Mouse (Mus musculus): ENCODE data around the gene Map2k3. TPM values are rescaled to one million over a fixed set of nuclear protein-coding genes. Genes with fewer than 3 reads are reported as not detected.

The Map2k3 gene
- total and polyA plus RNA-seq, 3 experiments = 13.7 to 92.5 (median 35.5) TPM

GRCm38 (mm10) chr11:60952986-60953385 is 21.2 kb downstream of the Map2k3 start:
- H3K9me3 ChIP-seq (replicated peaks; ENCODE audit: low read length) = no peaks in the 10 kb centered on the region
- no peak overlapping the region for H3K4me3 ChIP-seq (replicated peaks in 1 of 3; ENCODE audit: low read depth in 2 of 3, low read length in 2 of 3, poor library complexity in 1 of 3)
- H3K27me3 ChIP-seq (replicated peaks) = no peaks in the 10 kb centered on the region
- H3K36me3 ChIP-seq (replicated peaks in 1 of 2; ENCODE audit: control insufficient read depth in 1 of 2, insufficient read depth in 1 of 2, low read length in 1 of 2) = peaks cover 46 to 73% of the 10 kb centered on the region in 2 experiments
- no peak overlapping the region for H3K4me2 ChIP-seq (ENCODE audit: insufficient read depth, low read depth, poor library complexity, severe bottlenecking)
- no peak for DNase-seq (ENCODE audit: extremely low read depth)
- TF ChIP-seq CHD2 (IDR thresholded peaks at IDR 0.05; ENCODE audit: low read length) (no peak), ETS1 (conservative IDR thresholded peaks at IDR 0.05; ENCODE audit: low read depth, low read length) (no peak), MXI1 (IDR thresholded peaks at IDR 0.05; ENCODE audit: low read depth, low read length) (no peak), ZNF384 (IDR thresholded peaks at IDR 0.05; ENCODE audit: low read depth, low read length) (no peak), TCF12 (IDR thresholded peaks at IDR 0.05; ENCODE audit: low read depth, low read length) (no peak), MYC (IDR thresholded peaks at IDR 0.05; ENCODE audit: low read depth, low read length) (no peak), MEF2A (IDR thresholded peaks at IDR 0.05; ENCODE audit: borderline replicate concordance, low read depth, low read length) (no peak), BHLHE40 (IDR thresholded peaks at IDR 0.05; ENCODE audit: low read depth, low read length) (no peak), NRF1 (IDR thresholded peaks at IDR 0.05; ENCODE audit: low read depth, low read length) (no peak), SMC3 (IDR thresholded peaks at IDR 0.05; ENCODE audit: low read depth, low read length) (no peak), MAFK (IDR thresholded peaks at IDR 0.05; ENCODE audit: insufficient replicate concordance, low read length) (no peak), USF1 (IDR thresholded peaks at IDR 0.05; ENCODE audit: low read depth, low read length) (no peak), ZC3H11A (IDR thresholded peaks at IDR 0.05; ENCODE audit: low read depth, low read length) (no peak), SIN3A (IDR thresholded peaks at IDR 0.05; ENCODE audit: low read length) (no peak), TBP (conservative IDR thresholded peaks at IDR 0.05; ENCODE audit: low read depth, low read length) (no peak), PAX5 (IDR thresholded peaks at IDR 0.05; ENCODE audit: low read length) (no peak), IRF4 (IDR thresholded peaks at IDR 0.05; ENCODE audit: low read depth, low read length) (no peak), CHD1 (IDR thresholded peaks at IDR 0.05; ENCODE audit: low read depth, low read length) (no peak)
- in situ Hi-C loops (cut with MboI; ENCODE audit: low pct_ligation_motif_present, low pct_unique_long_range_greater_than_20kb, low sequenced_read_pairs) (no loop called here), dilution Hi-C loops (cut with MboI; ENCODE audit: extremely low pct_ligation_motif_present, extremely low pct_unique_long_range_greater_than_20kb, low sequenced_read_pairs) (no loop called here)
- no peaks in the 10 kb centered on the region for H3K79me2 ChIP-seq (replicated peaks; ENCODE audit: control insufficient read depth, extremely low read depth, insufficient read depth, poor library complexity, severe bottlenecking)
- H3K9ac ChIP-seq (ENCODE audit: insufficient read depth, low read depth) = no peak overlapping the region
- peaks cover 0 to 4% of the 10 kb centered on the region in 2 experiments; a peak in 1 of 4 replicates for H3K4me1 ChIP-seq (ENCODE audit: control insufficient read depth in 1 of 2, insufficient read depth in 2 of 2)
- no peak overlapping the region for H3K27ac ChIP-seq (ENCODE audit: insufficient read depth, low read depth)

- Histone ChIP-seq H3K4me2 (ENCODE audit: insufficient read depth, low read depth, poor library complexity, severe bottlenecking) (no peak overlapping the region), H3K27ac (ENCODE audit: insufficient read depth, low read depth) (no peak overlapping the region), H3K9me3 (replicated peaks; ENCODE audit: low read length) (no peaks in the 10 kb centered on the region), H3K9ac (ENCODE audit: insufficient read depth, low read depth) (no peak overlapping the region), H3K27me3 (replicated peaks) (no peaks in the 10 kb centered on the region), H3K79me2 (replicated peaks; ENCODE audit: control insufficient read depth, extremely low read depth, insufficient read depth, poor library complexity, severe bottlenecking) (no peaks in the 10 kb centered on the region), H3K4me3 (replicated peaks in 1 of 3; ENCODE audit: low read depth in 2 of 3, low read length in 2 of 3, poor library complexity in 1 of 3) (no peak overlapping the region), H3K36me3 (replicated peaks in 1 of 2; ENCODE audit: control insufficient read depth in 1 of 2, insufficient read depth in 1 of 2, low read length in 1 of 2) (peaks cover 38 to 65% of the 10 kb centered on the region in 2 experiments), H3K4me1 (ENCODE audit: control insufficient read depth in 1 of 2, insufficient read depth in 2 of 2) (peaks cover 0 to 4% of the 10 kb centered on the region in 2 experiments; a peak in 1 of 4 replicates)
- TF ChIP-seq MEF2A (IDR thresholded peaks at IDR 0.05; ENCODE audit: borderline replicate concordance, low read depth, low read length) (no peak), NRF1 (IDR thresholded peaks at IDR 0.05; ENCODE audit: low read depth, low read length) (peak; percentile 51), RAD21 (IDR thresholded peaks at IDR 0.05; ENCODE audit: low read depth, low read length) (peak; percentile 43), SMC3 (IDR thresholded peaks at IDR 0.05; ENCODE audit: low read depth, low read length) (peak; percentile 61), ELF1 (IDR thresholded peaks at IDR 0.05; ENCODE audit: low read depth, low read length) (no peak), CTCF (conservative IDR thresholded peaks at IDR 0.05 in 1 of 2, IDR thresholded peaks at IDR 0.05 in 1 of 2; ENCODE audit: low read depth in 2 of 2, low read length in 2 of 2) (peak in 1 of 2 experiments; percentile 54; a peak in 2 of 4 replicates), EP300 (IDR thresholded peaks at IDR 0.05; ENCODE audit: low read length) (no peak), MXI1 (IDR thresholded peaks at IDR 0.05; ENCODE audit: low read depth, low read length) (no peak)
- dilution Hi-C loops (cut with MboI; ENCODE audit: extremely low pct_ligation_motif_present, extremely low pct_unique_long_range_greater_than_20kb, low sequenced_read_pairs) (no loop called here), in situ Hi-C loops (cut with MboI; ENCODE audit: low pct_ligation_motif_present, low pct_unique_long_range_greater_than_20kb, low sequenced_read_pairs) (no loop called here)
- DNase-seq (ENCODE audit: extremely low read depth) = peak; percentile 36
Observed at GRCm38 (mm10) chr11:60953803-60954202, 22.0 kb downstream of the Map2k3 start.

All from CH12.LX (cell line).